Mouse (Mus musculus) G1E (cell line): ENCODE data around the gene Gipc3. TPM values are rescaled to one million over a fixed set of nuclear protein-coding genes. Genes with fewer than 3 reads are reported as not detected.

Source experiments
- ATAC-seq: 2 replicates; pipeline ENCODE4 v1.8.0; 2016; ENCODE audit warnings: mild to moderate bottlenecking; ENCODE audit not compliant: insufficient number of reproducible peaks, poor library complexity, low FRiP score, severe bottlenecking; ENCODE audit errors: extremely low read depth
- DNase-seq: peaks from one replicate; pipeline ENCODE4 v3.0.0; 2012; ENCODE audit warnings: low spot score
- H3K27me3 ChIP-seq: 2 replicates; pipeline ENCODE4 v1.6.1; 2012; ENCODE audit warnings: mild to moderate bottlenecking, low read length, inconsistent platforms; ENCODE audit not compliant: insufficient read depth
- H3K36me3 ChIP-seq: replicated peaks from 2 replicates; pipeline ENCODE3; 2012; ENCODE audit warnings: mild to moderate bottlenecking, inconsistent platforms
- H3K4me1 ChIP-seq: 2 replicates; pipeline ENCODE4 v1.6.1; 2012; ENCODE audit warnings: low read depth, low read length, inconsistent platforms, mixed read lengths; ENCODE audit not compliant: insufficient read depth
- H3K4me3 ChIP-seq: 2 replicates; pipeline ENCODE4 v1.5.1; 2012; ENCODE audit warnings: low read depth, mild to moderate bottlenecking, inconsistent platforms, low read length, moderate library complexity, mixed read lengths
- H3K9me3 ChIP-seq: replicated peaks from 2 replicates; pipeline ENCODE4 v1.6.1; 2012; ENCODE audit warnings: inconsistent platforms
- CTCF ChIP-seq: IDR thresholded peaks from 2 replicates; pipeline ENCODE4 v1.5.1; 2012; ENCODE audit warnings: low read depth, low read length, inconsistent platforms, mixed read lengths
- GATA1 ChIP-seq: IDR thresholded peaks from 2 replicates; pipeline ENCODE4 v1.6.1; 2012; ENCODE audit warnings: borderline replicate concordance, low read length, inconsistent platforms, mixed read lengths
- GATA2 ChIP-seq: IDR thresholded peaks from 2 replicates; pipeline ENCODE4 v1.6.1; 2012; ENCODE audit warnings: low read depth, low read length, inconsistent platforms, borderline replicate concordance
- POLR2AphosphoS5 ChIP-seq: IDR thresholded peaks from 2 replicates; pipeline ENCODE4 v1.6.1; 2012; ENCODE audit warnings: low read depth, low read length, inconsistent platforms; ENCODE audit not compliant: insufficient replicate concordance
- TAL1 ChIP-seq: conservative IDR thresholded peaks from 2 replicates; pipeline ENCODE4 v1.6.1; 2012; ENCODE audit warnings: low read depth, low read length, inconsistent platforms, mixed read lengths
- polyA plus RNA-seq: library from polyadenylated mRNA; stranded (reverse); fragments of >175 nt; gene quantifications from 2 replicates; pipeline ENCODE4 v1.2.3, GENCODE M21; 2012
- total RNA-seq, 2 experiments: library from RNA; stranded (forward) in 1 of 2; stranded (reverse) in 1 of 2; fragments of 200-1000 nt in 1 of 2; fragments of >200 nt in 1 of 2; fragmentation: Nextera tagmentation in 1 of 2; gene quantifications; 2 replicates each; pipeline ENCODE4 v1.2.3; 2014 to 2017

Gipc3 gene
- total and polyA plus RNA-seq, 3 experiments: 0.11 TPM; not detected in 2

DNA sequence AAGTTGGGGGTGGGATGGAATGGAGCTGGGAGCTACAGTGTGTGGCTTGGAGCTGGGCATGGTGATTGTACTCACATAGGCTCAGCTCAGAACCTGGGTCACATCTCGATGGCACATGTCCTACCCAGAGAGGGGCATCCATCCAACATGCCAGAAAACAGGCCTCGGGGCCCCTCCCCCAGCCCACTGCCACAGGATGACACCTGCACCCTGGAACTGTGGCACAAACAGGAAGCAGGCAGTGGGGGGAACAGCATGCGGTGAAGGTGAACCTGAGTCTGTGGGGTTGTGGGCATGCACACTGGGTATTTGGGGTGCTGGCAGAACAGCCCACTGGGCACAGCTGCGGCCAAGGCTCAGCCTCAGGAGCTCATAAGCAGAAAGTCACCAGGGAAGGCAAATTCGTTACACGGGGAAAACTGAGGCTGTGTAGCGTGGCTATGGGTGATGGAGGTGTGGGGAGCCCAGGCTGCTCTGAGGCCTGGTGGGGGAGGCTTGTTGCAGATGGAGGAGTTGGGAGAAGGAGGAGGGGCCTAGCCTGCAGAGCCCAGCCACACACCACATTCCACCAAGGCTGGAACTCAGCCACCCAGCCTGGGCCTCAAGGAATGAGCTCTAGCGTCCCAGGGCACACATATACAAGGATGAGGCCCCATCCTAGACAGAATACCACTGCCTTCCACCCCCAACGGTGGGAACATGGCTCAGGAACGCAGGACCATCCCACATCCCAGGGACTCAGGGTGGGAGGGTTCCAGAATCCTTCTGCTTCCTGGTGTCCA is 13.7 kb downstream of the Gipc3 start:
- DNase-seq (no peak), ATAC-seq (no peak)
- no peak for TF ChIP-seq TAL1
- no peak for TF ChIP-seq GATA2
- TF ChIP-seq CTCF: no peak
- no peak for TF ChIP-seq GATA1
- TF ChIP-seq POLR2AphosphoS5: no peak
- Histone ChIP-seq H3K9me3 (no peaks in the 10 kb centered on the region), H3K36me3 (peaks cover 57% of the 10 kb centered on the region), H3K4me3 (no peak overlapping the region; the same call in 1 of the 2 replicates), H3K4me1 (peaks cover 44% of the 10 kb centered on the region), H3K27me3 (peaks cover 19% of the 10 kb centered on the region)

DNA sequence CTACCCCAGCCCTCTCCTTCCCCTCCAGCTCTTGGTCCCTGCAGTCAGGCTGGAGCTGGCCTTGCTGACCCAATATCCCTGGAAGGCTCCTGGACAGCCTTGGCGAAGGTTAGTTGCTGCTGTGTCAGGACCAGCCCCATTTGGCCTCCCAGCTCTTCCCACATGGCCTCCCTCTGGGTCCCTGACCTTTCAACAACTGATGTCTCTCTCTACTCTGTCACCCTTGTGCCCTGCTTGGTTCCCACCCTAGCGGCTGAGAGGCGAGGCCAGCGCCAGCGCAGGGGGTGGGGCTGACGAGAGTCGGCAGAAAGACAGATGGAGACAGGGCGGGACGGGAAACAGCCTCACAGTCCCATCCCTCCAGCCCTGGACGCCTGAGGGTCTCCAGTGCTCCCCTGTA is 14.7 kb downstream of the Gipc3 start, which contains the start of gene Tbxa2r:
Tbxa2r (plus strand) TSS at position 346 of the 400 bp plus-strand sequence.
- TF ChIP-seq POLR2AphosphoS5: no peak
- no peak for TF ChIP-seq GATA1
- Histone ChIP-seq H3K36me3 (peaks cover 67% of the 10 kb centered on the region), H3K27me3 (peaks cover 17% of the 10 kb centered on the region; the same call in 1 of the 2 replicates), H3K9me3 (no peaks in the 10 kb centered on the region), H3K4me1 (peaks cover 54% of the 10 kb centered on the region), H3K4me3 (no peak within 1 kb of the TSS; the same call in 1 of the 2 replicates)
- no peak for DNase-seq
- ATAC-seq: no peak

DNA sequence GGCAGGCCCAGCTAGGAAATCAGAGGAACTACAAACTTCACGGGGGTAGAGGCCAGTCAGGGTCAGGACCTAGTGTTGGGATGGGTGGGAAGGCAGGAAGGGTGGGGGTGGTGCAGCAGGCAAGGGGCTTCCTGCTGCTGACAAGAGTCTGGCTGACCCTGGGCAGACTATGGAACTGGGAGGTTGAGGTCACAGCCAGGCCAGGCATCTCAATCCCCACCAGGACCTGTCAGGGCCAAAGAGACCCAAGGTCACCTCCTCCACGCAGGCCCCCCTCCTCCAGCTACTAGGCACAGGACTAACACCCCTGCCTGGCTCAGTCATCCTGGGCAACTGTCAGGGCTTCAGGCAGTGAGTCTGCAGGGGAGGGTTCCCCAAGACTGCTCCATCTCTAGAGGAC is 15.1 kb downstream of the Gipc3 start:
- peaks cover 71% of the 10 kb centered on the region for H3K36me3 ChIP-seq
- H3K4me3 ChIP-seq: no peak overlapping the region
- peaks cover 15% of the 10 kb centered on the region; the same call in 1 of the 2 replicates for H3K27me3 ChIP-seq
- no peak for TF ChIP-seq POLR2AphosphoS5
- TF ChIP-seq GATA2: no peak
- TF ChIP-seq GATA1: no peak
- no peak for TF ChIP-seq TAL1
- no peak for TF ChIP-seq CTCF
- no peak for ATAC-seq
- DNase-seq: no peak
- peaks cover 58% of the 10 kb centered on the region for H3K4me1 ChIP-seq
- H3K9me3 ChIP-seq: no peaks in the 10 kb centered on the region

DNA sequence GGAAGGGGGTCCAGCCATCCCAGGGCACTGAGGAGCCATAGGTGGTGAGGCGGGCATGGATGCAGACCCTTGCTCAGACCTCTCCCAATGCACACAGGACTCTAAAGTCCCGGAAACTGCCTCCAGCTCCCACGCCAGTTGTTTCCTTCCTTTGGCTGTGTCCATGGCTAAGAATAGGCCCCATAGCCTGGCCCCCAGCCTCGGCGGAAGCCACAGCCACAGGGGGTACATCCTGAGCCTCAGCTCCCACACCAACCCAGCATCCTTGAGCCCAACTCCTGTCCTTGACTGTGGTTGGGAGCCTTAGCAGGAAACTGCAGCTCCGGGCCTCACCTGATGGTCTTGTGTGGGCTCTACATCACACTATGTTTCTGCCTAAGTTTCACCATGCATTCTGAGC is 16.2 kb downstream of the Gipc3 start:
- H3K4me1 ChIP-seq: peaks cover 66% of the 10 kb centered on the region
- no peak for DNase-seq
- H3K27me3 ChIP-seq: peaks cover 7% of the 10 kb centered on the region; the same call in 1 of the 2 replicates
- no peak overlapping the region for H3K4me3 ChIP-seq
- TF ChIP-seq GATA2 (no peak), CTCF (no peak), GATA1 (no peak), TAL1 (no peak), POLR2AphosphoS5 (no peak)
- no peaks in the 10 kb centered on the region for H3K9me3 ChIP-seq
- ATAC-seq: no peak
- peaks cover 81% of the 10 kb centered on the region for H3K36me3 ChIP-seq

DNA sequence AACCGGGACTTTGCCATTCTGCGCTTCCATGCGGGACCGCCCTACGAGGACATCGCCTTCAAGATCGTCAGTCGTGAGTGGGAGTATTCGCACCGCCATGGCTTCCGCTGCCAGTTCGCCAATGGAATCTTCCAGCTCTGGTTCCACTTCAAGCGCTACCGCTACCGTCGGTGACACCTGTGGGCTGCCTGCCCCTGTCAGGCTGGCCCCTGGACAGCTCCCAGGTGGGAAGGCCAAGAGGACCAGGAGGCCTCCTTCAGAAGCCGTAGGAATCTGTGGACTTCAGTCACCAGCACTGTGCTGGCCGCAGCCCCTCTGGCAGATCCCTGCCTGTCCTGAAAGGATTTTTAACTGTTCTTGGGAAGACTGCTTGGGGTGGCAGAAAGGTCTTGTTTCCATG is 17.3 kb downstream of the Gipc3 start:
- Histone ChIP-seq H3K27me3 (peaks cover 7% of the 10 kb centered on the region; the same call in 1 of the 2 replicates), H3K36me3 (peaks cover 81% of the 10 kb centered on the region), H3K9me3 (no peaks in the 10 kb centered on the region), H3K4me3 (no peak overlapping the region), H3K4me1 (peaks cover 66% of the 10 kb centered on the region)
- no peak for ATAC-seq
- no peak for DNase-seq
- TF ChIP-seq POLR2AphosphoS5 (no peak), CTCF (no peak), GATA2 (no peak), TAL1 (no peak), GATA1 (no peak)

DNA sequence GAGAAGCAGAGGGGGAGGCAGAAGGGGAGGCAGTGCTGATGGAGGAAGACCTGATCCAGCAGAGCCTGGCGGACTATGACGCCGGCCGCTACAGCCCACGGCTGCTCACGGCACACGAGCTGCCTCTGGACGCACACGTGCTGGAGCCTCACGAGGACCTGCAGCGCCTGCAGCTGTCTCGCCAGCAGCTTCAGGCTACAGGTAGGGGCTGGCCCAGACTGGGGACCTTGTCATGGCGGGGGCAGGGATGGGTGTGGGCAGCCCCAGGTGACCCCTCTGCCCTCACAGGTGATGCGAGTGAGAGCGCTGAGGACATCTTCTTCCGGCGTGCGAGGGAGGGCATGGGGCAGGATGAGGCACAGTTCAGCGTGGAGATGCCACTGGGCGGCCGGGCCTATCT is 17.9 kb downstream of the Gipc3 start:
- H3K4me3 ChIP-seq: 0 out of 2 replicates have a peak overlapping the region, but pooled peaks have one; percentile 24
- H3K9me3 ChIP-seq: no peaks in the 10 kb centered on the region
- no peak for TF ChIP-seq TAL1
- no peak for TF ChIP-seq CTCF
- no peak for DNase-seq
- H3K27me3 ChIP-seq: peaks cover 4% of the 10 kb centered on the region; the same call in 1 of the 2 replicates
- no peak for ATAC-seq
- H3K4me1 ChIP-seq: peaks cover 65% of the 10 kb centered on the region
- H3K36me3 ChIP-seq: peaks cover 79% of the 10 kb centered on the region
